Mouse (Mus musculus) erythroblast, adult 5-6 weeks (primary cell): ENCODE measurements around the gene Vmn2r104. TPM values are rescaled to one million over a fixed set of nuclear protein-coding genes. Genes with fewer than 3 reads are reported as not detected.

Experiments
- ATAC-seq: replicated peaks from 2 replicates; pipeline ENCODE4 v1.8.0; 2016; ENCODE audit warnings: moderate number of reproducible peaks, mild to moderate bottlenecking, moderate TSS enrichment, inconsistent platforms; ENCODE audit not compliant: poor library complexity, low FRiP score, severe bottlenecking
- total RNA-seq, 2 experiments: library from RNA; stranded (forward) in 1 of 2; stranded (reverse) in 1 of 2; fragments of 150-400 nt in 1 of 2; fragments of 200-764, 138-1000 nt in 1 of 2; gene quantifications; 2 replicates each; pipeline versions ENCODE4 v1.2.3 to v1.2.4; 2015 to 2017; ENCODE audit warnings: low replicate concordance in 2 of 2

Vmn2r104 gene
- total RNA-seq (2015; ENCODE audit: low replicate concordance) (not detected in 2 replicates), total RNA-seq (2017; ENCODE audit: low replicate concordance) (0.14 TPM in 1 of 2 replicates, not detected in the other)

GRCm38 (mm10) chr17:20048236-20048635 lies at the start of gene Vmn2r104:
Vmn2r104 (minus strand) TSS chr17:20048336.
- no peak for ATAC-seq

GRCm38 (mm10) chr17:20074090-20074489 lies 26.0 kb upstream of the Vmn2r104 start:
- ATAC-seq, result no peak

- ATAC-seq, result no peak
Observed at GRCm38 (mm10) chr17:20071656-20072396, 23.7 kb upstream of the Vmn2r104 start.

Other genes starting within 250 kb of the Vmn2r104 start
- not detected in 2 replicates for gene Fpr-rs7, start 65.9 kb upstream of the Vmn2r104 start, total RNA-seq (2015; ENCODE audit: low replicate concordance)
- gene Fpr-rs7, start 65.9 kb upstream of the Vmn2r104 start, total RNA-seq (2017; ENCODE audit: low replicate concordance), result not detected in 2 replicates
- gene Fpr-rs6, start 134.8 kb upstream of the Vmn2r104 start, total RNA-seq (2015; ENCODE audit: low replicate concordance), result not detected in 2 replicates
- gene Fpr-rs6, start 134.8 kb upstream of the Vmn2r104 start, total RNA-seq (2017; ENCODE audit: low replicate concordance), result not detected in 2 replicates
- gene Vmn2r105, start 186.7 kb upstream of the Vmn2r104 start, total RNA-seq (2015; ENCODE audit: low replicate concordance), result not detected in 2 replicates
- under 0.01 TPM in 1 of 2 replicates, not detected in the other for gene Vmn2r105, start 186.7 kb upstream of the Vmn2r104 start, total RNA-seq (2017; ENCODE audit: low replicate concordance)
- gene Vmn2r106, start 237.2 kb upstream of the Vmn2r104 start, total RNA-seq (2015; ENCODE audit: low replicate concordance), result not detected in 2 replicates
- 0.26 TPM in 1 of 2 replicates, not detected in the other for gene Vmn2r106, start 237.2 kb upstream of the Vmn2r104 start, total RNA-seq (2017; ENCODE audit: low replicate concordance)